Mouse (Mus musculus): Measurements from ENCODE around the gene Lin54. TPM values are rescaled to one million over a fixed set of nuclear protein-coding genes. Genes with fewer than 3 reads are reported as not detected.

The Lin54 gene
- total and polyA plus RNA-seq, 2 experiments from 2014 or later = 7.2 to 14.2 TPM

DNA sequence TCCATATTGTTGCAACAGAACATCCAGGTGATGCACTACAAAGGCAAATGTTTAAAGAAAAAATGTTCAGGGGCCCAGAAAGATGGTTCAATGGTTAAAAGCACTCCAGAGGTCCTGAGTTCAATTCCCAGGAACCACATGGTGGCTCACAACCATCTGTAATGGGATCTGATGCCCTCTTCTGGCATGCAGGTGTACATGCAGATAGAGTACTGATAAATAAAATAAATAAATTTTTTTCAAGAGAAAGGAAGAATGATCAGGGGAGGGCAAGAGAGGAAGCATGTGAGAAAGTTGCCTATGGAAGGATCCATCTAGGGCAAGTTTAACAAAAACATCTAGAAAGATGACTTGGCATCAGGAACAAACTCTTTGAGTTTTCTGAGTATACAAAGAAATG is 12.1 kb upstream of the Lin54 start:
- Histone ChIP-seq H3K4me2 (ENCODE audit: low read depth) (no peak overlapping the region), H3K4me3 (ENCODE audit: low read depth, low read length) (no peak overlapping the region), H3K9ac (no peak overlapping the region), H3K27me3 (ENCODE audit: insufficient read depth, low read length) (no peaks in the 10 kb centered on the region), H3K4me1 (ENCODE audit: insufficient read depth) (0 out of 2 replicates have a peak, but pooled peaks cover 2% of the 10 kb centered on the region), H3K27ac (ENCODE audit: low read depth, low read length) (no peak overlapping the region), H3K36me3 (ENCODE audit: insufficient read depth) (no peaks in the 10 kb centered on the region), H3K9me3 (ENCODE audit: low read length) (no peaks in the 10 kb centered on the region)
- no peak for TF ChIP-seq CTCF (IDR thresholded peaks at IDR 0.05; ENCODE audit: low read depth)
- DNase-seq (no peak), ATAC-seq (no peak)

DNA sequence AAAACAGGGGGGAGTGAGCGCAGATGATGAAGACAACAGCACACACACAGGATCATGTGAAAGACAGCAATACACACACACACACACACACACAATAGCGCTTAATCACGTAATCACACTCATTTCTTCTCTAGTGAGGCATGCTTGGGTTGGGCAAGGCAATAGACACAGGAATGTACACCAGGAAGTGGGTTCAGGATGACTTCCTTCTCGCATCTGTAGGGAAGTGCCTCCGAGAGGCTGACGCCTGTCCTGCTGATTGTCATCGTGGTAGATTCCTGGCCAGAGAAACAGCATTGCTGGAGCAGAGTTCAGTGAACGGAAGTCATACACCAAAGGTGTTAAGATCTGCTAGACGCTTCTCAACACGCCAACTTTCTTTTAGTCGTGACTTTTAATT is 8.8 kb upstream of the Lin54 start:
- DNase-seq = no peak
- Histone ChIP-seq H3K27me3 (ENCODE audit: insufficient read depth, low read length) (no peaks in the 10 kb centered on the region; the same call in 1 of the 2 replicates), H3K36me3 (ENCODE audit: insufficient read depth) (no peaks in the 10 kb centered on the region), H3K27ac (ENCODE audit: low read depth, low read length) (no peak overlapping the region), H3K4me1 (ENCODE audit: insufficient read depth) (no peaks in the 10 kb centered on the region), H3K9me3 (ENCODE audit: low read length) (no peaks in the 10 kb centered on the region), H3K4me3 (ENCODE audit: low read depth, low read length) (no peak overlapping the region), H3K9ac (no peak overlapping the region), H3K4me2 (ENCODE audit: low read depth) (no peak overlapping the region)
- TF ChIP-seq CTCF (IDR thresholded peaks at IDR 0.05; ENCODE audit: low read depth) = no peak
- ATAC-seq = no peak
- WGBS = 81% methylated on average over 11 of the region's 11 CpGs

DNA sequence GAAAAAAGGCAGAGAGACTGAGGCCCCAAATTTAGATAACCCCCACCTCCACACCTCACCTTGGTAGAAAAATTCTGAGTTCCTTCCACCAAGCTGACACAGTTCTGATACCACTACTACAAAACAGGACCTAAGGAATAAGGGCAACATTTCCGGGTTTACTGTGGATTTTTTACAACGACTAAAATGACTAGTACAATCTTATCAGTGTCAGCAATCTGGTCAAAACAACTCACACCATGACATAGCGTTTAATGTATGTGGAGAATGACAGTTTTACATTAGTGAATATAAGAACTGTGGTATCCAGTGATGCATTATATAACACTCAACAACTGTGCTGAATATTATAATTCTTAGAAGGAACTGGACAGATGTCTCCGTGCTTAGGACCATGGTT is 828 bp upstream of the Lin54 start:
- H3K4me2 ChIP-seq (ENCODE audit: low read depth) = no peak overlapping the region

DNA sequence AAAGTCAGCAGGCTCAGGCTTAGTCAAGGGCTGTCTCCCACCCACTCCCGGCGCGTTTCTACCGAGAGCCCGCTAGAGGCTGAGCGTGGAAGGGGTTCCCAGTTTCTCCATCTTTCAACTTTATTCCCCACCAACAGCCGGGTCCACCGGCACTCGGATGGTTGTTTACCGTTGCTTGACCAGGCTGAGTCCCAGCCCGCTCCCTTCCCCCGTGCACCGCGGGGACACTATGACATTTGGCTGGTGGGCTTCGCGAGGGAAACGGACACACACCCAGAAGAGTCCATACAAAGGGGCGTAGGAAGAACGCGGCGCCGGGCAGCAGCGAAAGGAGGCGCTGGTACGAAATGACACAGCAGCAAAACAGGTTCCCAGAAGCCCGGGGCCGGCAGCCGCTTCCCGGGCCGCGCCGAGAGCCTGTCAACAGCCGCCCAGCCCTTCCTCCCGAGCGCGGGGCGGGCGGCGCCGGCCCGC is 571 bp downstream of the Lin54 start:
- Histone ChIP-seq H3K4me1 (ENCODE audit: insufficient read depth) (peaks cover 18% of the 10 kb centered on the region), H3K4me2 (ENCODE audit: low read depth) (peak overlapping the region; percentile 90), H3K27ac (ENCODE audit: low read depth, low read length) (peak overlapping the region; percentile 64), H3K36me3 (ENCODE audit: insufficient read depth) (no peaks in the 10 kb centered on the region), H3K9me3 (ENCODE audit: low read length) (no peaks in the 10 kb centered on the region), H3K27me3 (ENCODE audit: insufficient read depth, low read length) (no peaks in the 10 kb centered on the region), H3K9ac (peak overlapping the region; percentile 39), H3K4me3 (ENCODE audit: low read depth, low read length) (peak overlapping the region; percentile 94)
- WGBS = 3% methylated on average over 40 of the region's 41 CpGs
- peak; percentile 46 for ATAC-seq
- peak; percentile 68 for DNase-seq
- peak; percentile 45 for TF ChIP-seq CTCF (IDR thresholded peaks at IDR 0.05; ENCODE audit: low read depth)

More for the DNA sequence above, 828 bp upstream of the Lin54 start:
- no peak overlapping the region for H3K27ac ChIP-seq (ENCODE audit: low read depth, low read length)
- whole genome bisulfite sequencing = 86% methylated on average over 4 of the region's 4 CpGs
- H3K27me3 ChIP-seq (ENCODE audit: insufficient read depth, low read length) = no peaks in the 10 kb centered on the region; the same call in 1 of the 2 replicates
- H3K9ac ChIP-seq = no peak overlapping the region
- H3K4me3 ChIP-seq (ENCODE audit: low read depth, low read length) = no peak overlapping the region
- no peaks in the 10 kb centered on the region for H3K36me3 ChIP-seq (ENCODE audit: insufficient read depth)
- ATAC-seq (no peak), DNase-seq (no peak)
- H3K9me3 ChIP-seq (ENCODE audit: low read length) = no peaks in the 10 kb centered on the region
- no peak for TF ChIP-seq CTCF (IDR thresholded peaks at IDR 0.05; ENCODE audit: low read depth)
- peaks cover 18% of the 10 kb centered on the region for H3K4me1 ChIP-seq (ENCODE audit: insufficient read depth)

DNA sequence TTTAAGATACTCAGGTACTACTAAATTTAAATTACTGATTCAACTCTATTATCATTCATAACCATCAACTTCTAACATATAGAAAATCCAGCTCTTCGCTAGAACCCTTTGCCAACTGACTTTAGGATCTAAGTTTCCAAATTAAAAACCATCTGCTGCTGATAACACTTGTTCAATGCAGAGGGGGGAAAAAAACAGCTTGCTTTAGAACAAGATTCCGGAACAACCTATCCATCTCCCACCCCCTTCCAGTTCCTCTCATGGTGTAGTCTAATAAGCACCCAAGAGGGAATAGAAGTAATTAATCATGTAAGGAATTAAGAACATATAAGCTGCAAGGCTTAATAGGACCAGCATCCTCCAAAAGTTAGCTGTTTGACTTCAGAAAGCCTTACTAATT is 1.2 kb downstream of the Lin54 start:
- TF ChIP-seq CTCF (IDR thresholded peaks at IDR 0.05; ENCODE audit: low read depth) = no peak
- Histone ChIP-seq H3K36me3 (ENCODE audit: insufficient read depth) (no peaks in the 10 kb centered on the region), H3K9ac (no peak overlapping the region; the same call in 1 of the 2 replicates), H3K27me3 (ENCODE audit: insufficient read depth, low read length) (no peaks in the 10 kb centered on the region), H3K4me1 (ENCODE audit: insufficient read depth) (peaks cover 18% of the 10 kb centered on the region), H3K9me3 (ENCODE audit: low read length) (no peaks in the 10 kb centered on the region), H3K27ac (ENCODE audit: low read depth, low read length) (no peak overlapping the region), H3K4me2 (ENCODE audit: low read depth) (peak overlapping the region; percentile 90), H3K4me3 (ENCODE audit: low read depth, low read length) (peak overlapping the region; percentile 94)
- no peak for DNase-seq
- WGBS = 17% methylated on average over 2 of the region's 2 CpGs
- ATAC-seq = no peak

DNA sequence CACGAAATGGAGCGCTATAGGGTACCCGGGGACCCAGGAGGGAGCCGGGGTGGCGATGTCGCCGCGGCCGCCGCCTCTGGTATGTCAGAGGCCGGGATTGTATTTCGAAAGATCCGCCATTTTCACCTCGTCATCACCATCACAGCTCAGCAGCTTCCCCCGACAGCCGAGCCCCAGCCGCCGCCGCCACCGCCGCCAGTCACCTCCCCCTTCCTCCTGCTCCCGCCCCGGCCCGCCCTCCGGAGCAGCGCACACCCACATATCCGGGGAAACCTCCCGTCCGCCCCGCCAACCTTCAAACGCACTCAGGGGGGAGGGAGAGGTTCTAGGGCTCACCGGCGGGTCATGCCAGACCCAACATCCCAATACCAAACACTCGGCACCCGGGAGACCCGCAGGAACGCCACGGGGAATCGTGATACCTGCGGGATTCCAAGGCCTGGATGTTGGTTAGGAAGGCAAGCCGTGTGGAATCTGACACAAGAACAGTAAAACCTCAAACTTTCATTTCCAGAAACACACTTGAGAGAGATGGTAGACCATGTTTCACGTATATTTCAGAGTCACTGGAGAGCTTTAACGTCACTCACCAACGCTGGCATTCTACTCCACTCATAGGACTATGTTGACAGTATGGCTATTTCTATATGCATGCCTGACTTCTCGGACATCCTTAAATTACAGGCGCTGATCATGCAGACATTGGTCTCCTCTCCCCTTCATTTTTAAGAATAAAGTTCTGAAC is 1.8 kb downstream of the Lin54 start:
- DNase-seq = peak; percentile 73
- Histone ChIP-seq H3K27ac (ENCODE audit: low read depth, low read length) (peak overlapping the region; percentile 74), H3K27me3 (ENCODE audit: insufficient read depth, low read length) (no peaks in the 10 kb centered on the region), H3K36me3 (ENCODE audit: insufficient read depth) (no peaks in the 10 kb centered on the region), H3K9ac (peak overlapping the region; percentile 78), H3K4me2 (ENCODE audit: low read depth) (peak overlapping the region; percentile 90), H3K4me3 (ENCODE audit: low read depth, low read length) (peak overlapping the region; percentile 94), H3K4me1 (ENCODE audit: insufficient read depth) (peaks cover 18% of the 10 kb centered on the region), H3K9me3 (ENCODE audit: low read length) (no peaks in the 10 kb centered on the region)
- TF ChIP-seq CTCF (IDR thresholded peaks at IDR 0.05; ENCODE audit: low read depth) = no peak
- WGBS = under 1% methylated on average over 41 of the region's 46 CpGs
- ATAC-seq = peak; percentile 63

DNA sequence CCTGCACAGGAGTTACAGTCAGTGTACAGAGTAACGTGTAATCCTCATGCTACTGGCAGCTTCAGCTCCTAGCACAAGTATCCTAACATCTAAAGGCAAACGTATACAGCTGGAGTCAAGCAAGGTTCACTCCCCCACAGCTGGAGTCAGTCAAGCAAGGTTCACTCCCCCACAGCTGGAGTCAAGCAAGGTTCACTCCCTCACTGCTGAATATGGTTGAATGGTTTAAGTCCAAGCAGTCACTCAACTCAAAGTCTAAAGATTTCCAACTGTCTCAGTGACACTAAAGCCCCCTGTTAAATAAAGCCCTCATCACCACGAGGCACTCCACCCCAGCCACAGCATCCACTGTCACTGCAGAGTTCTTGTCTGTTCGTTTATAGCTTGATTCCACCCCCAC is 8.7 kb downstream of the Lin54 start:
- DNase-seq (no peak), ATAC-seq (no peak)
- no peak overlapping the region for H3K4me3 ChIP-seq (ENCODE audit: low read depth, low read length)
- WGBS = 63% methylated on average over 4 of the region's 4 CpGs
- TF ChIP-seq CTCF (IDR thresholded peaks at IDR 0.05; ENCODE audit: low read depth) = no peak
- no peaks in the 10 kb centered on the region for H3K9me3 ChIP-seq (ENCODE audit: low read length)
- no peak overlapping the region for H3K27ac ChIP-seq (ENCODE audit: low read depth, low read length)
- H3K9ac ChIP-seq = no peak overlapping the region
- no peak overlapping the region for H3K4me2 ChIP-seq (ENCODE audit: low read depth)
- H3K36me3 ChIP-seq (ENCODE audit: insufficient read depth) = no peaks in the 10 kb centered on the region; the same call in 1 of the 2 replicates
- H3K4me1 ChIP-seq (ENCODE audit: insufficient read depth) = no peaks in the 10 kb centered on the region
- H3K27me3 ChIP-seq (ENCODE audit: insufficient read depth, low read length) = no peaks in the 10 kb centered on the region

Measured in forebrain, postnatal 0 days (tissue).